Mouse (Mus musculus) cerebellum, adult 11-12 months (tissue): Measurements from ENCODE around the gene Arhgap40.
A peak's percentile ranks its signal among the peaks of the same experiment; 100 is the strongest.

Experiments
- DNase-seq: peaks from one replicate; pipeline ENCODE4 v3.0.0; 2022

Gene Arhgap40

DNA sequence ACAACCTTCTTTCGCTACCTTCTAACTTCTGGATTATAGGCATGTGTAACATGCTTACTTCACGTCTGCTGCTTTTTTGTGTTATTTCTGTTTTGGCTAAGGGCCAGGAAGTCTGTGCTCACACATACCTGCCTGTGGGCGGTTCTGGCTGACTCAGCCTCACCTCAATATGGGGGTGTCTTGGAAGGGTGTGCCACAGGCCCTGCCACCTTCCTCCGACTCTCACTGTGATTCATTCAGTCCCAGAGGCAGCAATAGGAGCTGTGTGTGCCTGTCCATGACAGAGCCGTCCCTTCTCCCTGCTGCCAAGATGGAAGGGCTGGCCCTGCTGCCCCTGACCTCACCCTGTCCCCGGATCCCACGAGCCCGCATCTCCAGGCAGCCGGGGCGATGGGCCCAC lies at the start of gene Arhgap40:
Arhgap40 (plus strand) TSS at position 269 of the 400 bp plus-strand sequence.
- no peak for DNase-seq

DNA sequence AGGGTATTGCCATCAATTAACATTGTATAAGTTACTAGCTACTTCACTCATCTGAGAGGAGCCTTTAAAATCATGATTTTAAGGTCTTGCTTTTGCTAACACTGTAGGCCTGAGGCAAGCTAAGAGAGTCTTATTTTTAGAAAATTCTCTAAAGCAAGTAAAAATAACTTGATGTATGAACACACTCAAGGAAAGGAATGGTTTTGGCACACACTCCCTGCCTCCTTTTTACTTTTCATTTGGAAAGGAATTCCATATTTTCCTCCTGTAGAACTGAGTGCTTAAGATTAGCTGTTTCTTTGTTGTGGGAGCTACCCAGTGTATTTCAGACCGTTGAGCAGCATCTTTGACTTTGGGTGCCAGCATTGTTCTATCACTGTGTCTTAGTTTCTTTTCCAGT lies 38.4 kb upstream of the Arhgap40 start:
- DNase-seq, result no peak

DNA sequence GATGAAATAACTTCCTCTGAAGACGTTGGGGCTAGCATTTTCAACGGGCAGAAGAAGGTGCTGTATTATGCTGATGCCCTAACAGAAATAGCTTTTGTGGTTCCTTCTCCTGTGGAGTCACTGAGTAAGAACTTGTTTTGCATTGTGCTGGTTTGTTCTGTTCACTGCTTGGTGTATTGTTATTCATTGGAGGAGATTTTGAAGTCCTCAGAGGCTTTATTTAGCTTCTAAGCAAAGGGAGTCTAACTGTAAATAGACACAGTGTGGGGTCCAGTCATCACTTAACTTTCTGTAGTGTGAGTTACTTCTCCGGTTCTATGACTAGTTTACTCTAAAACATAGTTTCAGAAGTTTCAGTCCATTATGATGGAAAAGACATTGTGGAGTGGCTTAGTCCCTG lies 35.0 kb upstream of the Arhgap40 start:
- DNase-seq, result no peak

DNA sequence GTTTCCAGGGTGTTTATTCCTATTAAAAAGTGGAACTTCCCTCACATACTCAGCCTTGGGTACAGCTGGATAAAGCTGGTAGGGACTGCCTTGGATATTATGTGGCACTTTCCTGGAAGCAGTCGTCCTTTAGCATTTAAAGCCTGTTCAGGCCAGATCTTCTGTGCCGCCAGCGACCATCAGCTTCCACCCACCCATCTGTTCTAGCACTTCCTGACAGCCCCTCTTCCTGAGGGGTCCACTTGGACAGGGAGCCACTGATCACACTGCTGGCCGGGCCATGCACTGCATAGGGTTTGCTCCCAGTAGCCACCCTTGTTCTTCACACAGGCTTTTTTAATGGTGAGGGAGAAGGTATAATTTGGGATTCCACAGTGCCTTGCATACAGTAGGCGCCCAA lies 14.1 kb upstream of the Arhgap40 start:
- no peak for DNase-seq

DNA sequence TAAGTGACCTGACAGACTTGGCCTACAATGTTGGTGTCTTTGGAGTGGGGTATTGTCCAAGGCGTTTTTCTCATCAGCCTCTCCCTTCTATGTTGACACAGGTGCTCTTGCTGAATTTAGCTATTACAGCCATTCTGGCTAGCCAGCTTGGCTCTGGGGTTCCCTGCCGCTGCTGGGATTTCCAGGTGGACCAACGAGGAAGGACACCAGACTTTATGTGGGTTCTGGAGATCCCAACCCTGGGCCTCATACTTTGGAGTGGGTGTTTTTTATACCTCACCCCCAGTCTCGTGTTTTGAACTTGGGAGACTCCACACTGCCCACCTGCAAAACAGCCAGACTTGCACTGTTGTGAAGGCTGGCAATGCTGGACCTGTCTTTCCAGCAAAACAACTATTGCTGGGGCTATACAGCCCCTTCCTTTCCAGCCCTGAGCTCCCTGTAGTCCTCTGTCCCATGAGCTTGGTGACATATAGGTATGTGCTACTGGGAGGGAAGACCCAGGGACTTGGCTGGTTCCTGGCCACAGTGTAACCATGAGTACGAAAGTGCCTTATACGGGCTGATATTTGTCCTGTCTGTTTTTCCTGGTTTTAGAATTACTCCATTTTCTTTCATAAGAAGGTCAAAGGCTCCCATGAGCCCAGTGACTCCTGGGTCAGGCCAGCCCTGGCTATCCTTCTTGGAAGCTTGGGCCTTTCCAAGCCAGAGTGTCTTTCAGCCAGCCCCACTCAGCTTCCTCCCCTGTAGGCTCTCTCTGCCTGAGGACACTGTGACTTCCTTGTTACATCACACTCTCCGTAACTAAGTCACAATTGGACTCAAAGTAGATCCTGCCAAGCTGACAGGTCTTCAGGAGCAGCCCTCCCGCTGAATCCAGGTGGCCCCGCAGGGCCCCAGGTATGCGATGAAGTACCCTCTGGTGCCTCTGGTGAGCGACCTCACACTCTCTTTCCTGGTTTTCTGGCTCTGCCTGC lies 10.5 kb upstream of the Arhgap40 start, which contains the start of gene Adig:
Adig (plus strand) TSS at position 777 of the 977 bp plus-strand sequence.
- DNase-seq, result no peak

DNA sequence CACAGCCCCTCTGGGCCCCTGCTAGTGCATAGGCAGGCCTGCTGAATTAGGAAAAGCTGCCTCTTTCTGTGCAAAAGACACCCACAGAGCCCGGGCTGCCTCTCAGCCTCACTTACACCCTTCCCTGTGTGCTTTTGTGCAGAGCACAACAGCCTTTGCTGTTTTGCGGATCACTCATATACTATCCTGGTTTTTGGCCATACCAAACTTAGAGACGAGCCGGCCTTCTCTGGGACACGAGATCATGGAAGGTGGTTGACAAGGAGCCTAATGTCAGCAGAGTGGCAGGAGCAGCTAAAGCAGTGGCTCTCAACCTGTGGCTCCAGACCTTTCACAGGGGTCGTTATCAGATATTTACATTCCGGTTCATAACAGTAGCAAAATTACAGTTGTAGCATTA lies 9.4 kb upstream of the Arhgap40 start:
- DNase-seq, result no peak

DNA sequence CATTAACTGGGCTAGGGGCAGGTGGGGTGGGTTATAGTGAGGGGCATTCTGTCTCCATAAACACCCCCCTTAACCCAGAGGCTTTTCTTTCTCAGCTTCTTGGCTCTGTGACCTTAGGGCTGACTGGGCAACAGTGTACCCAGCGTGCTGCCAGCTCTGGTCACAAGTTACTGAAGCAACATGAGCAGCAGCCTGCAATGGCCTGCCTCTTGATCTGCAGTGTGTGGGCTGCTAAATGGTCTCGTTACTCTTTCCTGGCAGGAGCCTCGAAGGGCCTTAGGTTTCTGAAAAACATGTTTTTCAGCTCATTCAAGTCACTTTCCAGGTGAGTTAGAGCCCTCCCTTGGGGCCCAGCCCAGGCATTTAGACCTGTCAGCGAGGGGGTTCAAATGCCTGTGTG lies 8.9 kb upstream of the Arhgap40 start:
- DNase-seq, result no peak

DNA sequence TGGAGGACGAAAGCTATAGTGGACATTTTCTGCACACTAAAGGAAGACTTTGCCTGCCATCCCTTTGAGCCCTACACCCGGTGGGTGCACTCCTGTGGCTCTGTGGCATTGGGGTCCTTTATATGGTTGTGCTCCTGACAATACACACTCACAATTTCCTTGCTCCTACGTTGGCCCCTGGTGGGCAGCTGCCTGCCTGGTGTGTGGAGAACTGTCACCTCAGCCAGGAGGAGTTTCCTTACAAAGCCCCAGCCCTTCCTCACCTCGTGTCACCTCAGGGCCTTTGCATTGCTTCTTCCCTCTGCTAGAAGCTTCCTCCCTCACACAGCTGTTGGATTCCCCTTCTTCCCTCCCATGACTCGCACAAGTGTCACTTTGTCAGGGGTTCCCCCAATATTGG lies 6.1 kb upstream of the Arhgap40 start:
- no peak for DNase-seq

DNA sequence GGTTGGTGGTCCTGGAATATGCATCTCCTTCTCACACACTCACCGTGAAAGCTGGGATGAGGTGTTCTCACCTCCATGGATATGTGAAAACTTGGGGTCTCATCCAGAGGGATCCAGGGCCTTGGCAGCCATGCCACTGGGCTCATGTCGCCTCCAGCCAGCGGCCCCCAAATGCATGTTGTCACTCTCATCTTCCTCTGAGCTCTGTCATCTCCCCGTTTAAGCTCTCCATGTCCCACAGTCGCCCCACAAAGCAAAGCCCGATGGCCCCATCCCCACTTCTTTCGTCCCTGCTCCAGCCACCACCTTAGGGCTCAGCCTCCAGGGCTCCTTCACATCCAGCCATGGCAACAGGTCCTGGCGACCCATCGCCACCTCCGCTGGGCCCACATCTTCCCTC lies 5.5 kb upstream of the Arhgap40 start:
- DNase-seq, result no peak

DNA sequence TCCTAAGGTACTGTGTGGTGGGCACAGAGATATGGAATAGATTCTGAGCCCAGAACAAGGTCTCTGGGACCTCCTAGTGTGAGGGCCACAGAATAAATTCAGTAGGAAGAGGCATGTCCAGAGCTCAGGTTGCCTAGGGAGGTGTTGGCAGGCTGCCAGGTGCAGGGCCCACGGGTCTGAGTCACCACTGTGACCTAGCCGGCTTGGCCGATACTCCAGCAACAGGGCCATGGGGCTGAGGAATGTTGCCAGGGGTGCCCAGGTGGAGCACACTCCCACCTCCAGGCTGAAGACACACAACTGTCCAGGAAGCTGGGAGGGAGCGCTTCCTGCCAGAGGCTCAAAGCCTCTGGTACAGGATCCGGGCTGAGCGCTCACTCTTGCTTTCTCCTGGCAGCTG lies 1.9 kb upstream of the Arhgap40 start:
- no peak for DNase-seq

DNA sequence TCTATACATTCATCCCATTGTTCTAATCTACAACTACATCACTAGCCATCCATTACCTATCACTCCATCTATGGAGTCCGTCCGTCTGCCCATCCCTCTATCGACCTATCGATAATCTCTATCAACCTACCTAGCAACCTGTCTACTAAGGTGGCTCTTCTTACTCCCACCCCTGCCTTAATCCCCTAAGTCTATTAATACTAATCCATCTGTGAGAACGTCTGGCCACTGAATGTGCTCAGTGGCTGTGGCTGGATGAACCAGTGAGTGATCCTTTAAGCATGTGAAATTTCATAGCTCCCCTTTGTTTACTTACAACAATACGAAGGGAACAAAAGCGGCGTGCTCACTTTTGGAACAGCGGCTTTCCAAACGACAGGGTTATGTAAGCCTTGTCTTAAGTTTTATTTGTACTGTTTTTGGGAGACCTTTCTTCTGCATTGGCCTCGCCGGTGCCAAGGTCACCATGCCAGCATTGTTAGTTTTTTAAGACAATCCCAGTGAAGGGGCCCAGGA lies 1.3 kb downstream of the Arhgap40 start:
- no peak for DNase-seq

DNA sequence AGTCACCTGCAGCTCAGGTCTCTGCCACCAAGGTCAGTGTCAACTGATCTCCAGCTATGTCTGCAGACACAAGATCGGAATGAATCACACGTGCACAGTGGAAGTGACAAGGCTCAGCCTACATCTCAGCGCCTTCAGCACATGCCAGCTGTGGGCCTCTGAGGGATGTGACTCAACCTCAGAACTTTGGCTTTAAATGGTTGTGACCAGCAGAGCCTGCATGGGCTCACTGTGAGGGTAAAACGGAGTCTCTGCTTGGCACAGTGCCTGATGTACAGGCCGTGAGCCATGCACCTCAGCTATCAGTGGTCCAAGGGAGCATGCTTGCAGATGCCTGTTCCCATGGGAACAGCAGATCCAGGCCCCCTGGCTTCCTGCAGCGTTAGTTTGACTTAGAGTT lies 6.0 kb downstream of the Arhgap40 start:
- no peak for DNase-seq

DNA sequence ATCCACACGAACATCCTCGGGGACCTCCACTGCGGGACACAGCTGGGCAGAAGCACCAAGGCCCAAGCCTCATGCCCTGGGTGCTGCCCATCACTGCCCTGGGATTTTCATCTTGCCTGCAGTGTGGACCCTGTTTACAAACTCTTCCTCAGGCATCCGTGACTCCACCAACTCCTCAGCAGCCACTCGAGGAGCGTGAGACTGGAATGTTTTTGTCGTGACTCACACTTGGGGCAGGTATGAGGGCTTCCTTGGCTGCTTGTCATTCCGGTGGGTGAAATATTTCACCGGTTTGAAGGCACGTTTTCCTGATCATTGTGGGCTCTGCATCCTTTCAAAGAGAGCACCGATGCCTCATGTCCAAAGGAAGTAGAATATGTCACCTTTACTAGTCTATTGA lies 6.5 kb downstream of the Arhgap40 start:
- DNase-seq, result no peak

DNA sequence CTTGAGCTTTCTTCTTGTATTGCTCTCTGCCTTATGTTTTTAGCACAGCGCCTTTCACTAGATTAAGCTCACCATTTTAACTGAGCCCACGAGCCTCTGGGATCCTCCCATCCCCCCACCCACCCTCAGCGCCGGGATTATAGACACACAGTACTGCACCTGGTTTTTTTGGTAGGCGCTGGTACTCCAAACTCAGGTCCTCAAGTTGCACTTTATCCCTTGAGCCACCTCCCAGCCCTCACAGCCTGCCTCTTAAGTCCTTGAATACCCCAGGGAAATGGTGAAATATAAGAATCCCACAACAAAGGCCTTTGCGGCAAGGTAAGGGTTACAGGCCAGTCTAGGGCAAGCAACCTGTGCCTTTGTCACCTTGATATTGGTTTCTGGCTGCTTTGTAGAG lies 7.2 kb downstream of the Arhgap40 start:
- DNase-seq, result no peak

DNA sequence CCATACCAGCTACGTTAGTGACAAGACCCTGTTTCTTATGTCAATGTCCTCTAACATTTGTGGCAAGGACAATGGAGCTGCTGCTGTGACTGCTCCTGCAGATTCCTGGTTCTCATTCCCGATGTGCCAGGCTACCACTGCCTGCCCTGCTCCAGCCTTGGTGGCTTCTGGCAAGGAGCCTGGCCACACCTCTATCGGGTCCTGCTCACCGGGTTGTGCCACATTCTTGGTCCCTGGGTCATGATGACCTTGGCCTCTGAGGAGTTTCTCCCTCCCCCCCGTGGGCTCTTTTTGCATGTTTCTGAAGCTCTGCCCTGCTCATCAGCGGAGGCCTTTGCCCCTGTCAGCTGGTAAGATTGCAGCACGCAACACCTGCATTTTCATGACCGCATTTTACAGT lies 10.5 kb downstream of the Arhgap40 start:
- DNase-seq, result no peak

DNA sequence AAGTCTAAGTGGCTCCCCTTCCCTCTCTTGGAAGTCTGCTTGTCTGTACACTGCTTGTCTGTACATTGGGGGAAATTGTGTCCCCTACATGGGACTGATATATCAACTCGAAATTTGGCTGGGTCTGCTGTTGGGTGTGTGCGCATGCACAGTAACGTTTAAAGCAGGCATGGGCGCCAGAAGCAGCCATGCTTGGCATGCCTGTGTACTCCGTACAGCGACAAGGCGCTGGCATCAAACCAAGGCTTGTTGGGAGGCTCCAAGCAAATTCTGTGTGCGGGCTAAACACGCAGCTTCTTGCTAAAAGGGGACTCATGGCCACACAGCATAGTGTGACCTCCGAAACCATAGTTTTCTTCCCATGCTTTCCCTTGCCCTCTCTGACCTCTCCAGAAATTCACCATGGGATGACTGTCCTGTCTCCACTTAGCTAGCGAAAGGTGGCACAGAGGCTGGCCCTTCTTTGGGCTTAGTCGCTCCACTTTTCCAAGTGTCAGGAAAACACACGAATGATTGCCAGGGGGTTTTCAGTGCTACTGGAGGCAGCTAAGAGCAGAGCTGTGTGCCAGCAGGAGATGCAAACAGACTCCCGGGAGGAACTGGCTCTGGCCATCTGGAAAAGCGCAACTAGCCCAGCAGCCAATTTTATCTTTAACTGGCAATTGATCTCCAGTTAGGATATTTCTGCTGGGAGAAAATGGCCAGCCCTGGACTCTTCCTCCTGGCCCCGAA lies 11.7 kb downstream of the Arhgap40 start:
- no peak for DNase-seq

DNA sequence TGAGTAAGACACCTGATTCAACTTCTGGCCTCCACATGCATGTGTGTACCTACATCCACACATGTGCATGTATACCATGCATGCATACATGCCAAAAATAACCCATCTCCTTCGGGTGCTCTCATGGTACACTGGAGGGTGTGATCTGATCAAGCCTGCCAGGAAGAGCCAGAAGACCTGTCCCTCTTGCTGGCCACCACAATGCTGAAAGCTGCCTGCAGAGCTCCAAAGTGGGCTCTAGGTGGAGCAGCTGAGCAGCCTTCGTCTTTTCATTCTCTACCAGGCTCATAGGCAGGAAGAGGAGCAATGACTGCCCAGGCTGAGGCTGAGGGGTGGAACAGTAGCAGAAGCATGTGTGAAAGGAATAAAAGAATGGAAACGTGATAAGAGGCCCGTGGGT lies 21.5 kb downstream of the Arhgap40 start:
- peak; percentile 18 for DNase-seq

DNA sequence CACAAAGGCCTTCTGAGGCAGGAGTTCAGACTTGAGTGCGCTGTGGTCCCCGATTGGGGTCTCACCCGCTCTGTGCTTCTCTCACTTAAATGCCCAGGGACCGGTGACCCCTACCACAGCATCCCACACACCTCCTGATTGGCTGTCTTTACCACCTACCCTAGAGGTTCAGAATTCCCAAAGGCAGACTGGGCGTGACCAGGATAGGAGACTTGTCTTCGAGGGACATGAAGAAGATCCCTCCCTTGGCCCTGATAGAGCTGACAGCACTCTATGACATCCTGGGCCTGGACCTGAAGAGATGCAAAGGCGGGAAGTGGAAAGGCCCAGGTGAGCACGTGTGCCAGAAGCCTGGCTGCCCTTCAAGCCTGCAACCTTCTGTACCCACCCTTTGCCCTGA lies 22.0 kb downstream of the Arhgap40 start:
- no peak for DNase-seq

DNA sequence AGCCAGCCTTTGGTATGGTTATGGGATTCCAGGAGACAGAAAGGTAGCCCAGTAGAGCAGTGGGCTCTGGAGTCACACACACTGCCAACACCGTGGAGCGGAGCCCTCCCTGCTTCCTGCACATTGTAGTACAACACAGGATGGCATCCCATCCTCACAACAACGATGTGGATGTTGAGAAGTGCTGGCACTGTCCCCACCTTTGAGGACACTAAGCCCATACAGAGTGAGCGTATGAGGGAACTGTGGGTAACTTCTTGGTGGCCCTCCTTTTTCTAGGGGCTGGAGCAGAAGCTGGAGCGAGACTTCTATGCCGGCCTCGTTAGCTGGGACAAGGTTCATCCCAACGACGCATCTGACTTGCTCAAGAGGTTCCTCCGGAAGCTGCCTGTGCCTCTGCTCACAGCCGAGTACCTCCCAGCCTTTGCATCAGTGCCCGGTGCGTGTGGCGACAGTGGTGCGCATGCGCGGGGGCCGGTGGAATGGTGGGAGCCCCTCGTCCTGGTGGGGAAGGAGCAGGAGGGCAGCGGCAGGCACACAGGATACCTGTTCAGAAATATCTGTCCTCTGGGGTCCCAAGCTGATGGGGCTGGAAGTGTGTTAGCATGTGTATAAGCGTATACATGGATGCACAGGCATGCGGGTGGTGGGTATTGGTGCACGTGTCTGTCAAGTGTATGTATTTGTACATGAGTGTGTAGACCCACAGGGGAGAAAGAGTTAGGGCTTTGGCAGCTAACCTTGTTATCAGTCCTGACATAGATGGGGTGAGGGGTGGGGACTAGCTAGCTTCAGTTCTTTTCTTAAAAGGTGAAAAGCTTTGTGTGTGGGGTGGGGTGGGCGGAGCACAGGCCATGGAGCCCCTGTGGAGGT lies 27.1 kb downstream of the Arhgap40 start:
- DNase-seq, result no peak

DNA sequence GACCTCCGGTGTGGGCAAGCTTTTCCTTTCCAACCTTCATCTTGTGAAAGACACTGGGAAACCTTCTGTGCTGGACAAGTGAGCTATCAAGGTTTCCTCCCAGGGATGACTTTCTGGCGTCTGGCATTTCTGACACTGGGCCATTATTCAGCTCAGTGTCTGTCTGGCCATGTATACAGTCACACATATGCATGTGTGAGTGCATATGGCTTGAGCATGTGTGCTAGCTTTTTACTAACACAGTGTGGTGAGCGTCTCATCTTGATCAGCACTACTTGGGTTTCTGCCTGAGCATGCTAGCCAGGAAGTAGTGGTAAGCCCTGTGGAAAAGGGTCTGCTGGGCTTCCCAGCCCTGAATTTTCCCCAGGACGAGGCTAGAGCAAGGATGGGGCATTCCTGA lies 28.7 kb downstream of the Arhgap40 start:
- no peak for DNase-seq

DNA sequence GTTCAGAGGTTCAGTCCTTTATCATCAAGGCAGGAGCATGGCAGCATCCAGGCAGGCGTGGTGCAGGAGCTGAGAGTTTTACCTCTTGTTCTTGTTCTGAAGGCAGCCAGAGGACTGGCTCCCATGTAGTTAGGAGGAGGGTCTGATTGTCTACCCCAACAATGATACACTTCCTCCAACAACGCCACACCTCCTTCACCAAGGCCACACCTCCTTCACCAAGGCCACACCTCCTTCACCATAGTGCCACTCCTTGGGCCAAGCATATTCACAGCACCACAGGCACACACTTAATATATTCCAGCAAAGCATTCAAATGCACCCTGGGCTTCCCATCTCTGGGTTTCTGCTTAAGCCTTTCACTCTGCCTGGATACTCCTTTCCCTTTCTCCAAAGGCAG lies 32.7 kb downstream of the Arhgap40 start:
- DNase-seq, result no peak

DNA sequence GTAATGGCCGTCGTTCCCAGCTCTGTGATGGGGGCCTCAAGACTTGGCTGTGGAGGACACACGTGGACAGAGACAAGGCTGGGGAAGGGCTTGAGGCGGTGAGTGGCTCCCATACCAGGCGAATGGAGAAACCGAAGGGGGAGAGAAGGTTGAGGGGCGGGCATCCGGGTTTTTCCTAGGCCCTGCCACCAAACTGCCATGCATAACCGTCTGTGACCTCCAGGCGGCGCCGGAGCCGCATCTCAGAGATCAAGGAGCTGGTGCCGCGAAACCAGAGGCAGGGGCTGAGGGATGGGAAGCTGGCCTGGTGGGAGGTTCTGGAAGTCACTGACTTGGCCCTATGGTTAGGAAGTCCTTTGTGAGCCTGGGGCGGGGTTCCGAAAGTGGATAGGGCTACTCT lies 34.2 kb downstream of the Arhgap40 start:
- DNase-seq, result peak; percentile 39

DNA sequence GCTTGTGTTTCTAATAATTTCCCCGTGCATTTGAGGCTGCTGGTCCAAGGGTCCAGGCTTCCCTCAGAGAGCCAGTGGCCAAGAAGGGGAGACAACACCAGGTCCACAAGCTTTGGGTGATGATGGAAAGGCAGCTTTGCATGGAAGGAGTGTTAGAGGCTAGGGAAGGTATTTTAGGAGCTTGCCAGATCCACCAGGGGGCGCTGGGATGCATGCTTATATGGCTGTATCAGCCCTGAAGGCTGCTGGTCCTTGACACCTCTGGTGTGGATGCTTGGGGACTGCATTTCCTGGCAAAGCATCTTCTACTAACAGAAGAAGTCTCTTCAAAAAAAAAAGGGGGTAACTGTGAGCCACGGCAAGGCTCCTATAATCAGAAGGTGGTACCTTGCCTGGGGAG lies 37.5 kb downstream of the Arhgap40 start:
- DNase-seq, result peak; percentile 43
